Mouse (Mus musculus): Measurements from ENCODE around the gene 4632433K11Rik. TPM values are rescaled to one million over a fixed set of nuclear protein-coding genes. Genes with fewer than 3 reads are reported as not detected.
"Not testable (repeated sequence)": the region's sequence is repeated elsewhere in the genome, so short reads cannot be mapped to it uniquely, and the experiment has no call there.

The 4632433K11Rik gene
- polyA plus RNA-seq, 1 experiment from 2014 or later, result not detected

- Histone ChIP-seq H3K4me2 (ENCODE audit: low read length) (no peak overlapping the region), H3K27ac (no peak overlapping the region), H3K4me3 (replicated peaks; ENCODE audit: low read depth, low read length) (no peak overlapping the region), H3K9ac (ENCODE audit: low read depth, low read length) (no peak overlapping the region), H3K36me3 (ENCODE audit: insufficient read depth, low read length) (peaks cover 3% of the 10 kb centered on the region; the same call in 1 of the 2 replicates), H3K4me1 (replicated peaks; ENCODE audit: insufficient read depth, low read length) (0 out of 2 replicates have a peak, but pooled peaks cover 9% of the 10 kb centered on the region), H3K27me3 (ENCODE audit: insufficient read depth, low read length) (no peaks in the 10 kb centered on the region), H3K9me3 (replicated peaks; ENCODE audit: low read length) (no peaks in the 10 kb centered on the region)
- TF ChIP-seq CTCF (IDR thresholded peaks at IDR 0.05; ENCODE audit: low read depth), result no peak
- DNase-seq (ENCODE audit: low spot score) (no peak), ATAC-seq (replicated peaks; ENCODE audit: low FRiP score, low read depth) (no peak)
- WGBS, result 96% methylated on average over 21 of the region's 21 CpGs
Observed at GRCm38 (mm10) chr7:5017931-5018330, 16.0 kb upstream of the 4632433K11Rik start.

DNA sequence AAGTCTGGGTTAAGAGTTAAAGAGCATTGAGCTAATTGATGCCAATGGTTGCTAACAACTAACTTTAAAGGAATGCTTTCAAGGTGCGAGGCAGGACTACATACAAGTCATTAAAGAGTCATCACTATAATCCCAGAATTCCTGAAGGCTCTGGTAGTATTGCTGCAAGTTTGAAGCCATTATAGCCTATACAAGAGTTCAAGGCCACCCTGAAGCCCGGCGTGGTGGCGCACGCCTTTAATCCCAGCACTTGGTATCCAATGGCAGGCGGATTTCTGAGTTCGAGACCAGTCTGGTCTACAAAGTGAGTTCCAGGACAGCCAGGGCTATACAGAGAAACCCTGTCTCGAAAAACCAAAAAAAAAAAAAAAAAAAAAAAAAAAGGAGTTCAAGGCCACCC, 14.3 kb upstream of the 4632433K11Rik start:
- H3K27me3 ChIP-seq (ENCODE audit: insufficient read depth, low read length); H3K9me3 ChIP-seq (replicated peaks; ENCODE audit: low read length); H3K4me1 ChIP-seq (replicated peaks; ENCODE audit: insufficient read depth, low read length); ATAC-seq (replicated peaks; ENCODE audit: low FRiP score, low read depth); DNase-seq (ENCODE audit: low spot score): not testable (repeated sequence)
- Histone ChIP-seq H3K4me3 (replicated peaks; ENCODE audit: low read depth, low read length) (peak overlapping the region; percentile 70), H3K27ac (peak overlapping the region; percentile 92), H3K9ac (ENCODE audit: low read depth, low read length) (peak overlapping the region; percentile 20; the same call in 1 of the 2 replicates), H3K36me3 (ENCODE audit: insufficient read depth, low read length) (peaks cover 15% of the 10 kb centered on the region), H3K4me2 (ENCODE audit: low read length) (peak overlapping the region; percentile 84)
- 18% methylated on average over 8 of the region's 8 CpGs for WGBS

DNA sequence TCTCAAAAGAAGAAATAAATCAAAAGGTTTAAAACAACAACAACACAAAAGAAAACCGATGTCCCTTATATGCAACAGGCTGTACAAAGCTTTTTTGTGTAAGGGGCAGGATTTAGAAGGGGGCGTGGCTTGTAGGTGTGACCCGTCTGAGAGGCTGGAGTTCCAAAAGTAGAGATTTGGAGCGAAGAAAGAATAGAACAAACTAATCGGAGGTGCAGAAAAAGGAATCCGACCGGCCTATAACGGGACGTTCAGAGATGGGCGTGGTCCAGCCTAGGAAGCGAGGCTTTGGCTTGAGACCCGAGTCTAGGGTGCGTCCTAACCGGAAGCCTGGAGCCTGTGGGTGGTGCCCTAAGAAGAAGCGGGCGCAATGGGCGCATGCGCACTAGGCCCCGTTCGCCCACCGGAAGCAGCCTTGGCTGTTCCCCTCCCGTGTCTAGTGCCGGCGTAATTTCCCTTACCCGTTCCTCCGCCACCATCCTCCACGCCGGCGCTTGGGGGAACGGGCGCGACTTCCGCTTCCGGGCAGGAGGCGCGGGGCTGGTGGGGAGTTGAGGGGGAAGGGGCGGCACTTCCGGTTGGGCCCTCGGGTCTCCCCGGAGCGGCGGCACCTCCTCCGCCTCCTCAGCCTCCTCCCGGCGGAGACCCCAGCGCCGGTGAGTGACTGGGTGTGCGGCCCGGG, 13.8 kb upstream of the 4632433K11Rik start, which contains the start of the genes Zfp865 and Ccdc106:
Gene Zfp865 (plus strand): TSS at position 377 of the 682 bp plus-strand sequence.
Gene Ccdc106 (plus strand): TSS at position 554 of the 682 bp plus-strand sequence.
- peak within 1 kb of the TSS; percentile 70 for H3K4me3 ChIP-seq (replicated peaks; ENCODE audit: low read depth, low read length)
- ATAC-seq (replicated peaks; ENCODE audit: low FRiP score, low read depth) (peak; percentile 92), DNase-seq (ENCODE audit: low spot score) (peak; percentile 100)
- under 1% methylated on average over 43 of the region's 49 CpGs for WGBS
- TF ChIP-seq CTCF (IDR thresholded peaks at IDR 0.05; ENCODE audit: low read depth), result no peak
- peak within 1 kb of the TSS; percentile 92 for H3K27ac ChIP-seq
- H3K9ac ChIP-seq (ENCODE audit: low read depth, low read length), result peak within 1 kb of the TSS; percentile 83
- H3K4me1 ChIP-seq (replicated peaks; ENCODE audit: insufficient read depth, low read length), result 0 out of 2 replicates have a peak, but pooled peaks cover 9% of the 10 kb centered on the region
- H3K4me2 ChIP-seq (ENCODE audit: low read length), result peak within 1 kb of the TSS; percentile 84
- H3K27me3 ChIP-seq (ENCODE audit: insufficient read depth, low read length), result no peaks in the 10 kb centered on the region
- peaks cover 15% of the 10 kb centered on the region for H3K36me3 ChIP-seq (ENCODE audit: insufficient read depth, low read length)
- H3K9me3 ChIP-seq (replicated peaks; ENCODE audit: low read length), result no peaks in the 10 kb centered on the region

- peaks cover 15% of the 10 kb centered on the region for H3K36me3 ChIP-seq (ENCODE audit: insufficient read depth, low read length)
Observed at GRCm38 (mm10) chr7:5020685-5021084, 13.2 kb upstream of the 4632433K11Rik start.

DNA sequence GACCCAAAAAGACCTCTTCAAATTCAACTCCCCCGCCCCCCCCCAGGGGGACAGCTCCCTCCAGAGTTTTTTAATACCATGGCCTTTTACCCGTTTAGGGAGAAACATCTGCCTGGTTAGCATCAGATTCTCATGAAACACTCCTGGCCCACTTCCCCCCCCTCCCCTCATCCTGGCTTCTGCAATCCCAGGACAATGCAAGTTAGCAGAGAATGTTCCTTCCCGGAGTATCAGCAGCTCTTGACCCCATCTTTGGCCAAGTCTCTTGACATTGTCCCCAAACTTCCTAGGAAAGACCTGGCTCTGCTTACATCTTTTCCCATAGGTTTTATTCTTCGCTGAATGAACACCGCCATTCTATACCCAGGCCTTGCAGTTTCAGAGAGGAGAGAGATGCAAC, 12.7 kb upstream of the 4632433K11Rik start:
- peak overlapping the region; percentile 92; the same call in 1 of the 2 replicates for H3K27ac ChIP-seq
- WGBS, result 44% methylated on average over 5 of the region's 5 CpGs
- DNase-seq (ENCODE audit: low spot score) (peak; percentile 3), ATAC-seq (replicated peaks; ENCODE audit: low FRiP score, low read depth) (no peak)
- no peak for TF ChIP-seq CTCF (IDR thresholded peaks at IDR 0.05; ENCODE audit: low read depth)
- H3K9me3 ChIP-seq (replicated peaks; ENCODE audit: low read length), result no peaks in the 10 kb centered on the region
- H3K36me3 ChIP-seq (ENCODE audit: insufficient read depth, low read length), result peaks cover 19% of the 10 kb centered on the region
- H3K9ac ChIP-seq (ENCODE audit: low read depth, low read length), result peak overlapping the region; percentile 83
- H3K4me3 ChIP-seq (replicated peaks; ENCODE audit: low read depth, low read length), result peak overlapping the region; percentile 70
- H3K4me1 ChIP-seq (replicated peaks; ENCODE audit: insufficient read depth, low read length), result 0 out of 2 replicates have a peak, but pooled peaks cover 5% of the 10 kb centered on the region
- H3K4me2 ChIP-seq (ENCODE audit: low read length), result peak overlapping the region; percentile 84
- no peaks in the 10 kb centered on the region for H3K27me3 ChIP-seq (ENCODE audit: insufficient read depth, low read length)

More at GRCm38 (mm10) chr7:5020685-5021084, 13.2 kb upstream of the 4632433K11Rik start:
- Histone ChIP-seq H3K4me3 (replicated peaks; ENCODE audit: low read depth, low read length) (peak overlapping the region; percentile 70), H3K9me3 (replicated peaks; ENCODE audit: low read length) (no peaks in the 10 kb centered on the region), H3K27me3 (ENCODE audit: insufficient read depth, low read length) (no peaks in the 10 kb centered on the region), H3K4me1 (replicated peaks; ENCODE audit: insufficient read depth, low read length) (0 out of 2 replicates have a peak, but pooled peaks cover 9% of the 10 kb centered on the region), H3K27ac (peak overlapping the region; percentile 92), H3K4me2 (ENCODE audit: low read length) (peak overlapping the region; percentile 84), H3K9ac (ENCODE audit: low read depth, low read length) (peak overlapping the region; percentile 83)
- ATAC-seq (replicated peaks; ENCODE audit: low FRiP score, low read depth) (peak; percentile 1; the same call in 1 of the 2 replicates), DNase-seq (ENCODE audit: low spot score) (peak; percentile 43)
- TF ChIP-seq CTCF (IDR thresholded peaks at IDR 0.05; ENCODE audit: low read depth), result no peak
- 0% methylated on average over 10 of the region's 15 CpGs for WGBS

- WGBS, result 95% methylated on average over 22 of the region's 22 CpGs
- no peaks in the 10 kb centered on the region for H3K27me3 ChIP-seq (ENCODE audit: insufficient read depth, low read length)
- H3K9me3 ChIP-seq (replicated peaks; ENCODE audit: low read length), result peaks cover 19% of the 10 kb centered on the region
- no peak for TF ChIP-seq CTCF (IDR thresholded peaks at IDR 0.05; ENCODE audit: low read depth)
- H3K4me2 ChIP-seq (ENCODE audit: low read length), result no peak overlapping the region
- no peak overlapping the region for H3K27ac ChIP-seq
- DNase-seq (ENCODE audit: low spot score) (no peak), ATAC-seq (replicated peaks; ENCODE audit: low FRiP score, low read depth) (no peak)
- H3K36me3 ChIP-seq (ENCODE audit: insufficient read depth, low read length), result peaks cover 62% of the 10 kb centered on the region
- H3K4me1 ChIP-seq (replicated peaks; ENCODE audit: insufficient read depth, low read length), result no peaks in the 10 kb centered on the region
- H3K4me3 ChIP-seq (replicated peaks; ENCODE audit: low read depth, low read length), result no peak overlapping the region
- H3K9ac ChIP-seq (ENCODE audit: low read depth, low read length), result no peak overlapping the region
Observed at GRCm38 (mm10) chr7:5029543-5029942, 4.4 kb upstream of the 4632433K11Rik start.
